Mouse (Mus musculus) brain, embryonic 14.5 days (tissue): ENCODE measurements around the gene 9430097D07Rik. TPM values are rescaled to one million over a fixed set of nuclear protein-coding genes. Genes with fewer than 3 reads are reported as not detected.

ENCODE experiments used
- DNase-seq: peaks from one replicate; pipeline ENCODE4 v3.0.0-alpha.2; 2011; ENCODE audit warnings: low read depth
- CTCF ChIP-seq: fragments of 200-500 bp; IDR thresholded peaks from 2 replicates; pipeline ENCODE4 v1.5.1; 2012; ENCODE audit warnings: inconsistent platforms, mild to moderate bottlenecking, moderate library complexity, borderline replicate concordance; ENCODE audit not compliant: insufficient read depth, insufficient read length; ENCODE audit errors: extremely low read depth
- POLR2A ChIP-seq: fragments of 200-500 bp; IDR thresholded peaks from 2 replicates; pipeline ENCODE4 v1.6.1; 2012; ENCODE audit warnings: mild to moderate bottlenecking, inconsistent platforms, borderline replicate concordance; ENCODE audit not compliant: poor library complexity, insufficient read depth, insufficient read length, severe bottlenecking; ENCODE audit errors: extremely low read depth
- polyA plus RNA-seq: library from polyadenylated mRNA; depleted of rRNA; stranded (reverse); fragments of >200 nt; gene quantifications from 2 replicates; pipeline ENCODE4 v1.2.3, GENCODE M21; 2012

9430097D07Rik gene
- polyA plus RNA-seq, 1 experiment = 0.26 TPM

GRCm38 (mm10) chr2:32607262-32607947, 31.9 kb upstream of the 9430097D07Rik start:
- DNase-seq = peak; percentile 45
- TF ChIP-seq POLR2A (no peak), CTCF (no peak)

- TF ChIP-seq POLR2A = 0 out of 2 replicates have a peak, but pooled peaks have one; percentile 45
- TF ChIP-seq CTCF = peak; percentile 52; the same call in 1 of the 2 replicates
- DNase-seq = peak; percentile 87
Observed at GRCm38 (mm10) chr2:32606161-32607142, 31.0 kb upstream of the 9430097D07Rik start.

GRCm38 (mm10) chr2:32604631-32605030, 29.1 kb upstream of the 9430097D07Rik start:
- TF ChIP-seq CTCF (no peak), POLR2A (no peak)

GRCm38 (mm10) chr2:32602600-32603054, 27.1 kb upstream of the 9430097D07Rik start:
- TF ChIP-seq CTCF = peak; percentile 92
- no peak for TF ChIP-seq POLR2A
- peak; percentile 85 for DNase-seq

More at GRCm38 (mm10) chr2:32604631-32605030, 29.1 kb upstream of the 9430097D07Rik start:
- no peak for DNase-seq

GRCm38 (mm10) chr2:32601417-32602065, 26.1 kb upstream of the 9430097D07Rik start:
- TF ChIP-seq POLR2A (no peak), CTCF (peak; percentile 49; the same call in 1 of the 2 replicates)
- DNase-seq = no peak

GRCm38 (mm10) chr2:32599409-32599808, 23.9 kb upstream of the 9430097D07Rik start, which contains the start of gene St6galnac6:
Gene St6galnac6 (plus strand): TSS chr2:32599709.
- no peak for TF ChIP-seq CTCF
- TF ChIP-seq POLR2A = no peak
- DNase-seq = no peak

- DNase-seq = no peak
- TF ChIP-seq CTCF (no peak), POLR2A (no peak)
Observed at GRCm38 (mm10) chr2:32598506-32598905, 23.0 kb upstream of the 9430097D07Rik start.

GRCm38 (mm10) chr2:32597699-32598098, 22.2 kb upstream of the 9430097D07Rik start:
- no peak for TF ChIP-seq POLR2A
- no peak for TF ChIP-seq CTCF

GRCm38 (mm10) chr2:32597248-32597647, 21.8 kb upstream of the 9430097D07Rik start:
- DNase-seq = no peak
- no peak for TF ChIP-seq CTCF
- TF ChIP-seq POLR2A = no peak

More at GRCm38 (mm10) chr2:32597699-32598098, 22.2 kb upstream of the 9430097D07Rik start:
- no peak for DNase-seq

- TF ChIP-seq CTCF (no peak), POLR2A (no peak)
- DNase-seq = peak; percentile 74
Observed at GRCm38 (mm10) chr2:32596725-32597124, 21.2 kb upstream of the 9430097D07Rik start.

GRCm38 (mm10) chr2:32591249-32591648, 15.8 kb upstream of the 9430097D07Rik start:
- no peak for DNase-seq
- TF ChIP-seq POLR2A (no peak), CTCF (no peak)

- DNase-seq = no peak
- TF ChIP-seq POLR2A = no peak
Observed at GRCm38 (mm10) chr2:32590224-32590623, 14.7 kb upstream of the 9430097D07Rik start.
